Mouse (Mus musculus): ENCODE measurements around the gene Slc17a7.

DNA sequence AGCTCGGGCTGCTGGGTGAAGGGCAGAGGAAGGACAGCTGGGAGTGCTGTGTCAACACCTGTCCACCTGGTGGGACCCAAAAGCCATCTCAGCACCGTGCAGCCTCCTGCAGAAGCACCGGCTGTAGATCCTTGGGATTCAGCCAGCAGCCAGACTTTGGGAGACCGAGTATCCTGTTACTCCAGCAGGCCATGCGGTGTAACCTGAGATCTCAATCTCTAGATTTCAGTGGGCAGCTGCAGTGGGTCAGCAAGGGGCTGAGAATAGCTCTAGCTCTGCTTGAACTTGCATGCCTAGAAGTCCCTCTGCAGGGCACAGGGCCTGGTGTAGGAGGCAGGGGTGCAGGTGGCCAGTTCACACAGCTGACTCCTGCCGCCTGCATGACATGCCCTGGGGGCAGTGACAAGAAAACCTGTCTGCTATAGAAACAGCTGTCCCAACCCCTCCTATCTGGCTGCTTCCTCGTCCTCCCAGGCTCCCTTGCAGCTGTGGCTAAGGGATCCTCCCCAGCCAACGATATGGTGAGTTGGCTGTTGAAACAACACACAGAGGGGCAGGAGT is 28.1 kb downstream of the Slc17a7 start:
- TF ChIP-seq CTCF (IDR thresholded peaks at IDR 0.05) (no peak), POLR2A (IDR thresholded peaks at IDR 0.05; ENCODE audit: insufficient read depth, low read depth, low read length) (no peak), EP300 (IDR thresholded peaks at IDR 0.05; ENCODE audit: insufficient read depth, low read depth, low read length) (no peak)

All from heart, adult 2 months (tissue).